Mouse (Mus musculus): ENCODE results near the gene Zbtb14. TPM values are rescaled to one million over a fixed set of nuclear protein-coding genes. Genes with fewer than 3 reads are reported as not detected.

Zbtb14 gene
- total RNA-seq (2021), result 10 to 100 TPM in 1 of 2 experiments, 1 to 10 TPM in 1; 8.9 to 10.2 TPM
- long read RNA-seq, experiment 1, full-length matches to known transcripts, result 16 of 17 reads
- long read RNA-seq, experiment 1, partial matches to known transcripts, result 1 of 17 reads
- long read RNA-seq, experiment 1, other reads (novel, unspliced or antisense), result 0 of 17 reads
- long read RNA-seq, experiment 2, full-length matches to known transcripts, result 16 of 16 reads
- long read RNA-seq, experiment 2, partial matches to known transcripts, result 0 of 16 reads
- long read RNA-seq, experiment 2, other reads (novel, unspliced or antisense), result 0 of 16 reads

DNA sequence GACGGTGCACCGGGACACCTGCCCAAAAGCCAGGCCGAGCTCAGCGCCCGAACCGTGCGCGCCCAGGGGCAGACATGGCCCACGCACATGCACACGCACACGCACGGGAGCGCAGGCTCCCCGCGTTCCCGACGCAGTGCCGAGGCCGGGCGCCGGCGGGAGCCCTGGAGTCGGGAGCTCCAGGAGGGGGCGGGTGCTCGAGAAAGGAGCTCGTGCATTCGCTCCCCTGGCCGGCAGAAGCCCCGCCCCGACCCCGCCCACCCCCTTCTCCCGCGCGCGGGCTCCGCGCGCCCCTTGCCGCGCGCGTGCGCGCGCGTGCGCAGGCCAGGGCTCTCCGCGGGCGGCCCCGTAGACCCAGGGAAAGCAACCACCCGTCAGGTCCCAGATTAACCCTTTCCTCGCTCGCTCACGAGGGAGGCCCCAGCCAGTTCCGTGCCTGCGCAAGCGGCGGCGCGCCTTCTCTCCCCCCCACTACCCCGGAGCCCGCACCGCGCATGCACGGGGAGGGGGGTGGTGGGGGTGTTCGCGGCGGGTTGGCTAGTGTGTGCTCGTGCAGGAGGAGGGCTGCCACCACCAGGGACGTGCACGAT is at the start of gene Zbtb14:
Gene Zbtb14 (plus strand): TSS at position 540 of the 590 bp plus-strand sequence.
- peak; percentile 92 for DNase-seq

DNA sequence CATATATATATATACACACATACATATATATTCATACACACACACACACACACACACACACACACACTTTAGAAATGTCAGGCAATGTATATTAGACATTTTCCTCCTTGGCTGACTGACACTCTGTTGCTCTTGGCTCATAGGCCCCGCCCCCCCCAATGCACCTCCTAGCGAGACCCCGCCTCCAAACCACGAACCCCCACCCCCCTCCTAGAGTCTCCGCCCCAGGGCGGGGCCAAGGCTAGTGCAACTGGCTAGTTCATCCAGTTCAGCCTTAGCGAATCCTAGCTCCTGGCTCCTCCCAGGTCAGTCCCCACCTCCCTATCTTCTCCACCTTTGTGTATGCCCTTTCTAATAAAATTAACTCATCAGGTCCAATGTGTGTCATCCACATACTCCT is 36.8 kb upstream of the Zbtb14 start:
- peak; percentile 5 for DNase-seq

- DNase-seq, result peak; percentile 23
These were observed 33.8 kb upstream of the Zbtb14 start for GRCm38 (mm10) chr17:69349014-69349531.

GRCm38 (mm10) chr17:69365049-69365448 is 17.8 kb upstream of the Zbtb14 start:
- DNase-seq, result peak; percentile 29

- DNase-seq, result no peak
These were observed 2.0 kb upstream of the Zbtb14 start for GRCm38 (mm10) chr17:69380838-69381237.

DNA sequence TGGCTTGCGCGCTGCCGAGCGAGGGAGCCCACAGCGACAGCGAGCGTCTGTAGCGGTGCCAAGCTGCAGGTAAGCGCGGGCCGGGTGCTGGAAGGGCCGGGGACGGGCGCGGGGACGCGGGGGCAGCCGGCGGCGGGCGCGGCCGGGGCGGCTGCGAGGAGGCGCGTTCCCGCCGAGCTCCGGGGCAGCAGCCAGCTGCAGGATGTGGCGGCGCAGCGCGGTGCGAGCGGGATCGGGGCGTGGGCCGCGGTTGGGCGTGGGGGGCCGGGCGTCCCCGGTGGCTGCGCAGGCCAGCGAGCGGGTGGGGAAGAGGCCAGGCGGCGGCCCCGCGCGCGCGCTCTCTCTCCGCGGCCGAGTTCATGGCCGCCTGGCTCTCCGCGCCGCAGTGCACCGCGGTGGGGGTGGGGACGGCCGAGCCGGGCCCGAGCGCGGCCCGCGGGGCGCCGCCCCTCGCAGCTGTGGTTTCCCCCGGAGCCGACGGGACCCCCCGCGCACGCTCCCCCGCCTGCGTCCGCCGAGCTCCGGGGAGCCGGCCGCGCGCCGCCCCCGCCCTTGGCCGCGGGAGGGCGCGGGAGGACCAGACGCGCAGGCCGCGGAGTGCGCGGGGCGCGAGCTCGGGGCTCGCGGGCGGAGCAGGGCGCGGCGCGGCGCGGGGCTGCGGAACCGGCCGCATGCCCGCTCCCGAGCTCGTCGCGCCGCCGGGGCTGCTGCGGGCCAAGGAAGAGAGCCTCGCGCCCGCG is 521 bp downstream of the Zbtb14 start:
- DNase-seq, result peak; percentile 78

- DNase-seq, result peak; percentile 49
These were observed 1.3 kb downstream of the Zbtb14 start for GRCm38 (mm10) chr17:69383941-69384665.

GRCm38 (mm10) chr17:69396147-69397033 is 13.5 kb downstream of the Zbtb14 start:
- DNase-seq, result no peak

DNA sequence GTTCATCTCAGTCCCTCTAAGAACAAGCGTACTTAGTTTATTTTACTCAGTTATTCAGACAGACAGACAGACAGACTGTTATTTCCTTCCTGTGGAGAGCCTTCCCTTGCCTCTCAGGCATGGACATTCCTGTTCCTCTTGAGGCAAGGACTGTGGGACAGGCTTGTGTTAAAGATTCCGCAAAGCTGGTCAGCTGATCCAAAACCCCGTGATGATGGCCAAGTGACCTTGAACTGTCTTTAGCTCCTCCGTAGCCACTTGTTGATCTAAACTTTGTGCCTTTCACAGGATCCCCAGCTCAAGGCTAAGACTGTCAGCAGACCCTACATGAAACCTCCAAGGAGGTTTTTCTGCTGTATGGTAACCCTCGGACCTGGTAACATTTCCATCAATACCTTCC is 14.3 kb downstream of the Zbtb14 start:
- DNase-seq, result no peak

GRCm38 (mm10) chr17:69398092-69398491 is 15.2 kb downstream of the Zbtb14 start:
- DNase-seq, result no peak

GRCm38 (mm10) chr17:69401146-69401545 is 18.3 kb downstream of the Zbtb14 start:
- DNase-seq, result no peak

GRCm38 (mm10) chr17:69416163-69416562 is 33.3 kb downstream of the Zbtb14 start:
- DNase-seq, result no peak

- peak; percentile 98 for DNase-seq
These were observed 34.2 kb downstream of the Zbtb14 start for GRCm38 (mm10) chr17:69416920-69417661.

DNA sequence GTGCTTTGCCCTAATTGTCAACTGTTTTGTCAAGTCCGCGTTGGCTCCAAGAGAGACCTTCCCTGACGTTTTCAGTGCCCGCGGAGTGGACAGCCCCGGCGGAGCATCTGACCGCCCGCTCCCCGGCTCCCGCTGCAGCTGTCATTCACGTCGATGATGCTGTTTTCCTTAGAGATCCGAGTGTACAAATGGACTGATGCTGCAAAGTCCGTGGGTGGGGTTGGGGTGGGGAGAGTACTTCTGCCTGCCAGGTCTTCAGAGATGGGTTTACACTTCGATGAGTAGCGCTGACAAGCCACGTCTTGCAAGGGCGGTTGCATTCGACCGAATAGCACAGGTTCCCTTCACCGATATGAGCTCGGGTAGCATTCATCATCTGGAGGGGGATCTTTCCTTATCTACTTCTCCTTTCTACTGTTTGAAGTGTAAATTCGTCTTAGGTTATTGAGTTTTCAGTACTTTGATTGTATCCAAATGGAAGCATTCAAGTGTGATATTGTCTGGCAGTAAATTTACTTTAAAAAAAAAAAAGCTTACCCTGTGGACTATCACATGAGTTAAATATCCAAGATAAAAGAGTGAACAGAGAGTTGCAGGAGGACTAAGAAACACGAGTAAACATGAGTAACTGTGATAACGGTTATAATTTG is 35.0 kb downstream of the Zbtb14 start:
- no peak for DNase-seq

DNA sequence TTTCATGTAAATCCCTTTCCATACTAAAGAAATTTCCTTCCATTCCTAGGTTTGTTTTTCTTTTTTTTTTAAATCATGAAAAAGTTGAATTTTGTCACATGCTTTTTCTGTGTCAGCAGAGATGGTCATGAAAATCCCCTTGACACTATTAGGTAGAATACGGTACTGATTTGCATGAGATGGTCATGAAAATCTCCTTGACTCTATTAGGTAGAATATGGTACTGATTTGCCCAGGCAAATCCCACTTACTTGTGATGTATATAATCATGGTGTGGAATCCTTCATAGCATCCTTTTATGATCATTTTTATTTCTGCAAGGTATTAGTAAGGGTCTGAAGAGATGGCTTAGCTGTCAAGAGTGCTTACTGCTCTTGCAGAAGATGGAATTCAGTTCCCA is 38.7 kb downstream of the Zbtb14 start:
- DNase-seq, result no peak

GRCm38 (mm10) chr17:69437836-69438235 is 55.0 kb downstream of the Zbtb14 start:
- DNase-seq, result no peak

DNA sequence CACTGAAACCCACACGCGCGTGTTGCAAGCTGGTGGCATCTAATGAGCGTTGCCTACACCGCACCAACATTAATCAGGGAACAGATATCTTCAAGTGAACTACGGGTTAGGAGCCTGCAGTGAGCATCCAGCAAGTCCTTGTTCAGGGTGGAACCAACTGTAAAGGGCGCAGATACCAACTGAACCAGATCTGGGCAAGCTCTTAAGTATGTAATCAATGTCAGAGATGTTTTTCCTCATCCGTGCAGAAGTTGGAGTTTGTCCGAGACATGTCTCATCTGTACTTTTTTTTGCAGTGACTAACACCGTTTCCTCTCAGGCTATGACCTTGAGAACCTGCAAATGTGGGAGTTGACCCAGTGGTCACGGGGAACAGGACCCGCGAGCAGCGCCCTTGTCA is 55.6 kb downstream of the Zbtb14 start:
- DNase-seq, result no peak

- peak; percentile 82 for DNase-seq
These were observed 56.2 kb downstream of the Zbtb14 start, which contains the start of gene Akain1 for GRCm38 (mm10) chr17:69438990-69439491. Gene Akain1, plus strand, starts transcription at chr17:69439326.

Measured in gastrocnemius, postnatal 10 days (tissue).